ENCODE assay signal across 13 mouse cellular contexts in genomic region chr3:27195153-27195552, GRCm38 (mm10). TPM values are rescaled to one million over a fixed set of nuclear protein-coding genes. Genes with fewer than 3 reads are reported as not detected.
DNase-seq lines count a peak whose midpoint lies in the region; ATAC-seq and TF ChIP-seq lines count a peak whose summit lies in the region.
"Had no signal": no experiment of that assay in that cellular context is flagged by ENCODE, and none has a peak within 500 bp of the region (broad histone marks: within the 10 kb centered on the region; RNA-seq: fewer than 3 reads in every experiment).

No protein-coding gene starts in this region.

- H3K4me2 ChIP-seq in kidney, embryonic 14.5 days (replicated peaks; ENCODE audit: low read depth, low read length), result no peak overlapping the region

- H3K9me3 ChIP-seq in megakaryocyte, embryonic 14.5 days, result peaks cover 5% of the 10 kb centered on the region
- H3K9me3 ChIP-seq in kidney, embryonic 14.5 days (ENCODE audit: control insufficient read depth, low read length), result no peaks in the 10 kb centered on the region
- H3K9me3 ChIP-seq: embryonic facial prominence, embryonic 10.5 days had no signal

- no peak overlapping the region for H3ac ChIP-seq in C2C12 (ENCODE audit: control insufficient read depth, insufficient read length, low read depth)

- no peak overlapping the region for H3K4me3 ChIP-seq in kidney, adult 2 months (ENCODE audit: insufficient read depth, low read depth, low read length)
- H3K4me3 ChIP-seq in C2C12 (ENCODE audit: insufficient read depth, poor library complexity, severe bottlenecking), result no peak overlapping the region
- peak overlapping the region; percentile 59 for H3K4me3 ChIP-seq in megakaryocyte, embryonic 14.5 days (replicated peaks)
- H3K4me3 ChIP-seq in kidney, embryonic 14.5 days (ENCODE audit: low read length), result no peak overlapping the region
- H3K4me3 ChIP-seq: embryonic facial prominence, embryonic 10.5 days had no signal

- H3K27ac ChIP-seq in kidney, adult 2 months (ENCODE audit: insufficient read depth, low read depth, low read length), result peak overlapping the region; percentile 51; the same call in 1 of the 2 replicates
- H3K27ac ChIP-seq in kidney, embryonic 14.5 days (ENCODE audit: low read depth, low read length), result no peak overlapping the region
- H3K27ac ChIP-seq: hindbrain, postnatal 0 days had no signal

- no peaks in the 10 kb centered on the region for H3K79me3 ChIP-seq in C2C12 (ENCODE audit: low read depth)

- no peak for TF ChIP-seq CTCF in kidney, adult 2 months (conservative IDR thresholded peaks at IDR 0.05; ENCODE audit: insufficient read depth, insufficient read length, low read depth, low read length)
- no peak for TF ChIP-seq CTCF in C2C12 (IDR thresholded peaks at IDR 0.05; ENCODE audit: control insufficient read depth, insufficient read depth, insufficient read length)

- no peak for DNase-seq in kidney, adult 2 months
- DNase-seq in kidney, adult 9 months, result no peak
- DNase-seq in adrenal gland, postnatal 36 days, result peak; percentile 70 to 76
- DNase-seq in natural killer cell, adult 2 months (ENCODE audit: low spot score in 2 of 2), result no peak
- no peak for DNase-seq in left cerebral cortex, adult 18-20 months (ENCODE audit: low spot score in 2 of 2)
- DNase-seq: cerebellum, postnatal 10 days; heart, adult 18-20 months; spleen, adult 18-20 months had no signal

- no peak for ATAC-seq in kidney, embryonic 14.5 days (ENCODE audit: low FRiP score, low TSS enrichment)

- H3K79me2 ChIP-seq in C2C12 (ENCODE audit: control insufficient read depth, insufficient read depth), result no peaks in the 10 kb centered on the region

- TF ChIP-seq POLR2A in kidney, adult 2 months (IDR thresholded peaks at IDR 0.05; ENCODE audit: low read depth, low read length), result no peak

- 59% methylated on average over 4 of the region's 4 CpGs for WGBS in kidney, adult 2 months
- 73% methylated on average over 4 of the region's 4 CpGs for WGBS in kidney, embryonic 14.5 days

- H3K9ac ChIP-seq in kidney, embryonic 14.5 days (ENCODE audit: low read depth, low read length), result no peak overlapping the region

- peaks cover 63% of the 10 kb centered on the region for H3K4me1 ChIP-seq in kidney, adult 2 months (ENCODE audit: control insufficient read depth, insufficient read depth, low read length)
- peaks cover 44% of the 10 kb centered on the region for H3K4me1 ChIP-seq in megakaryocyte, embryonic 14.5 days
- peaks cover 9% of the 10 kb centered on the region; the same call in 1 of the 2 replicates for H3K4me1 ChIP-seq in kidney, embryonic 14.5 days (ENCODE audit: control insufficient read depth, insufficient read depth, low read length)

- H3K27me3 ChIP-seq in kidney, adult 2 months (replicated peaks; ENCODE audit: control insufficient read depth, insufficient read depth, low read length), result no peaks in the 10 kb centered on the region
- H3K27me3 ChIP-seq in C2C12 (ENCODE audit: control insufficient read depth, insufficient read depth, insufficient read length), result no peaks in the 10 kb centered on the region
- H3K27me3 ChIP-seq in megakaryocyte, embryonic 14.5 days (replicated peaks), result peaks cover 33% of the 10 kb centered on the region
- no peaks in the 10 kb centered on the region for H3K27me3 ChIP-seq in kidney, embryonic 14.5 days (ENCODE audit: control insufficient read depth, insufficient read depth, low read length)

- no peaks in the 10 kb centered on the region for H3K36me3 ChIP-seq in kidney, adult 2 months (ENCODE audit: control insufficient read depth, insufficient read depth, low read length)
- no peaks in the 10 kb centered on the region for H3K36me3 ChIP-seq in C2C12 (ENCODE audit: control insufficient read depth, insufficient read depth)
- no peaks in the 10 kb centered on the region for H3K36me3 ChIP-seq in megakaryocyte, embryonic 14.5 days (replicated peaks; ENCODE audit: low read length)
- H3K36me3 ChIP-seq in kidney, embryonic 14.5 days (ENCODE audit: control insufficient read depth, insufficient read depth, low read length), result no peaks in the 10 kb centered on the region
- H3K36me3 ChIP-seq: embryonic facial prominence, embryonic 10.5 days had no signal

TF ChIP-seq in C2C12, 6 proteins besides CTCF, POLR2A, EP300 and RAD21:
- TF ChIP-seq MYOG (IDR thresholded peaks at IDR 0.05; ENCODE audit: control insufficient read depth, extremely low read depth, insufficient read length) (no peak), MAX (IDR thresholded peaks at IDR 0.05) (peak; percentile 35), MYOD1 (IDR thresholded peaks at IDR 0.05; ENCODE audit: control insufficient read depth, insufficient read length, low read depth) (peak; percentile 71), USF1 (IDR thresholded peaks at IDR 0.05; ENCODE audit: low read depth) (peak; percentile 96), FOSL1 (IDR thresholded peaks at IDR 0.05; ENCODE audit: insufficient read depth, low read length, poor library complexity, severe bottlenecking) (no peak), CEBPB (IDR thresholded peaks at IDR 0.05; ENCODE audit: low read depth) (no peak)

RNA-seq across cellular contexts. Expression of gene Nceh1, which starts 12.4 kb away (rescaled TPM):
- 141 and 409 TPM in 2 replicates for polyA plus RNA-seq in kidney, adult 2 months (2012; rRNA removed)
- 8.3 TPM for polyA plus RNA-seq in C2C12 (2012; fragmentation: generic; extraction: Trizol)
- total RNA-seq in adrenal gland, postnatal 36 days (2021), result 100 to 1,000 TPM in 1 of 2 experiments, 10 to 100 TPM in 1; 91.9 to 225 TPM
- 1.8 TPM in 1 of 2 replicates, not detected in the other for polyA plus RNA-seq in megakaryocyte, embryonic 14.5 days (2012; ENCODE audit: insufficient read depth, low replicate concordance)
- 100 to 1,000 TPM; 114 to 130 TPM for total RNA-seq in left cerebral cortex, adult 18-20 months (2021)
- 7.8 and 9.3 TPM in 2 replicates for polyA plus RNA-seq in kidney, embryonic 14.5 days (2014; fragmentation: Nextera tagmentation; extraction: Ambion mirVana)

RNA-seq across cellular contexts. Expression of gene Ect2, which starts 41.5 kb away (rescaled TPM):
- polyA plus RNA-seq in kidney, adult 2 months (2012; rRNA removed), result 1.3 and 2.4 TPM in 2 replicates
- 19.8 TPM for polyA plus RNA-seq in C2C12 (2012; fragmentation: generic; extraction: Trizol)
- total RNA-seq in adrenal gland, postnatal 36 days (2021), result 1 to 10 TPM; 6.2 to 7.5 TPM
- 0.09 and 5.1 TPM in 2 replicates for polyA plus RNA-seq in megakaryocyte, embryonic 14.5 days (2012; ENCODE audit: insufficient read depth, low replicate concordance)
- total RNA-seq in left cerebral cortex, adult 18-20 months (2021), result 1 to 10 TPM in 1 of 2 experiments, under 1 TPM in 1; 0.30 to 1.1 TPM
- polyA plus RNA-seq in kidney, embryonic 14.5 days (2014; fragmentation: Nextera tagmentation; extraction: Ambion mirVana), result 43.3 and 69.8 TPM in 2 replicates

Comparison
In these comparisons a context has a peak if more than half of its experiments do, and no peak if none do; other contexts are left out.
1. RNA of gene Nceh1, which starts 12.4 kb away (polyA plus RNA-seq): 141 to 409 TPM in kidney, adult 2 months; 7.8 to 9.3 TPM in kidney, embryonic 14.5 days, 8.3 TPM in C2C12 (single experiment) and 1.8 TPM in megakaryocyte, embryonic 14.5 days; every median in the first group is over 10 times any median in the second.
2. DNase-seq: peak in adrenal gland, postnatal 36 days (2 of 2); none in kidney, adult 2 months (single experiment), kidney, adult 9 months (single experiment), natural killer cell, adult 2 months (0 of 2) and left cerebral cortex, adult 18-20 months (0 of 2).